Mouse (Mus musculus): ENCODE measurements at regions not wholly inside any gene's neighbourhood (a gene's known extent, or its start where the extent isn't known, plus 50 kb on each side); places are given as distances from the start of the nearest gene placed in this dataset.

DNA sequence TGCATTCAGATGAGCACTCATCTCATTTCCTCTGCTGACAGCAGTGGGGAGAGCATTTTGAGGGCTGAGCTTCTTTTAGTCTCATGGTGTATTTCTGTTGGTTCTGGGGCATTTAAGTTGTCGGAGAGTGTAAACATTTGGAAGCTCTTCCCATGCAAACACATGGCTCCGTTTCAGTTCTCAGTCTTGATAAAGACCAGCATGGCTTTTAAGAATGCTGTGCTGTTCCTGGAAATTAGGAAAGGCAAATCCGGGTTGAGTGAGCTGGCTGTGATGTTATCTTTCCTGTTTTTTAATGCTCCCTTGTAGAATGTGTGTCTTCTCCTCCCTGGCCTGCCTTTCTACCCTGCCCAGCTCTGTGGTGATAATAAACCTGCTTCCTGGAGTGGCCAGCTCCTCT is 61.0 kb upstream of the Pde3a start:
- Histone ChIP-seq H3K4me1 (ENCODE audit: control insufficient read depth, insufficient read depth, insufficient read length, low read length) (no peaks in the 10 kb centered on the region; the same call in 1 of the 2 replicates), H3K4me3 (ENCODE audit: insufficient read depth, low read depth, low read length) (no peak overlapping the region), H3K27ac (replicated peaks; ENCODE audit: low read depth, low read length) (no peak overlapping the region)

GRCm38 (mm10) chr6:141189093-141189492 is 60.0 kb upstream of the Pde3a start:
- H3K4me3 ChIP-seq (ENCODE audit: insufficient read depth, low read depth, low read length) = no peak overlapping the region
- H3K4me1 ChIP-seq (ENCODE audit: control insufficient read depth, insufficient read depth, insufficient read length, low read length) = no peaks in the 10 kb centered on the region; the same call in 1 of the 2 replicates
- no peak overlapping the region for H3K27ac ChIP-seq (replicated peaks; ENCODE audit: low read depth, low read length)

DNA sequence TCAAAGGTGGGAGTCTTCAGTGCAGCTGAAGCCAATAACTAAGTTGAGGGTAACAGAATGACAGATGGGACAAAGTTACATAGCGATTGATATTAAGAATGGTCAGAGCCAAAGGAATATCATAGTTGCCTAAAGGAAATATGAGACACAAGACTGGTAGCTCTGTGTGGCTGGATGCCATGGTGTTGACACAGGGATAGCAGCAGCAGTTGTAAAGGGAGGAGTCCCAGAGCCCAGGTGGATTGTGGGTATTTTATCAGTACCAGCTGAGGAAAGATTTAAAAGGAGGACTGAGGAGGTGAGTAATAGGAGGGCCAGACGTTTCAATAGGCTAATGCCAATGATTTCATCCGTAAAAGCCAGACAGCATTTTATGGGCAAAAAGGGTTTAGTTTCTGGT is 59.4 kb upstream of the Pde3a start:
- H3K4me1 ChIP-seq (ENCODE audit: control insufficient read depth, insufficient read depth, insufficient read length, low read length) = no peaks in the 10 kb centered on the region; the same call in 1 of the 2 replicates
- no peak overlapping the region for H3K27ac ChIP-seq (replicated peaks; ENCODE audit: low read depth, low read length)
- H3K4me3 ChIP-seq (ENCODE audit: insufficient read depth, low read depth, low read length) = no peak overlapping the region

DNA sequence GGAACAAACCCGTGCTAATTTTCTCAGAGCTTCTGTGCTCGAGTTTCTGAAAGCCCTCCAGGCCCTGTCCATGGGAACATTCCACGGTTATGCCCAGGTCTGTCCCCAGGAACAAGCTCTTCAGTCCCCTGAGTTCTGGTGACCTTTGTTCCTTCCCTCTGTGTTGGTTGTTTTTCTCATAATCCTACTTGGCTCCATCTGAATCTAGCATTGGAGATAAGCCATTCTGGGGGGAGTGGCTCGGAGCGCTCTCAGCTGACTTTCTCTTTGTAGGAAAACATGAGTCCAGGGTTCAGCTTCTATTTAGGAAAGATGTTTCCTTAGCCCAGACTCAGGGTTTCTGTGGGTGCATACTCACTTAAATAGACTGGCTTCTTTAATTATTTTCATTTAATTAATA is 58.7 kb upstream of the Pde3a start:
- Histone ChIP-seq H3K27ac (replicated peaks; ENCODE audit: low read depth, low read length) (peak overlapping the region; percentile 76), H3K4me3 (ENCODE audit: insufficient read depth, low read depth, low read length) (no peak overlapping the region), H3K4me1 (ENCODE audit: control insufficient read depth, insufficient read depth, insufficient read length, low read length) (no peaks in the 10 kb centered on the region; the same call in 1 of the 2 replicates)

- no peak overlapping the region for H3K27ac ChIP-seq (replicated peaks; ENCODE audit: low read depth, low read length)
- peaks cover 3% of the 10 kb centered on the region; the same call in 1 of the 2 replicates for H3K4me1 ChIP-seq (ENCODE audit: control insufficient read depth, insufficient read depth, insufficient read length, low read length)
- H3K4me3 ChIP-seq (ENCODE audit: insufficient read depth, low read depth, low read length) = no peak overlapping the region
These were observed 51.6 kb upstream of the Pde3a start for GRCm38 (mm10) chr6:141197501-141197900.

All from brown adipose tissue, adult 24 weeks (tissue).